Mouse (Mus musculus) right cerebral cortex, postnatal 25 days (tissue): Measurements from ENCODE around the gene Ikzf4.
"Not testable (repeated sequence)": the region's sequence is repeated elsewhere in the genome, so short reads cannot be mapped to it uniquely, and the experiment has no call there.

Source experiments
- DNase-seq: peaks from one replicate; pipeline ENCODE4 v3.0.0; 2022

Gene Ikzf4

DNA sequence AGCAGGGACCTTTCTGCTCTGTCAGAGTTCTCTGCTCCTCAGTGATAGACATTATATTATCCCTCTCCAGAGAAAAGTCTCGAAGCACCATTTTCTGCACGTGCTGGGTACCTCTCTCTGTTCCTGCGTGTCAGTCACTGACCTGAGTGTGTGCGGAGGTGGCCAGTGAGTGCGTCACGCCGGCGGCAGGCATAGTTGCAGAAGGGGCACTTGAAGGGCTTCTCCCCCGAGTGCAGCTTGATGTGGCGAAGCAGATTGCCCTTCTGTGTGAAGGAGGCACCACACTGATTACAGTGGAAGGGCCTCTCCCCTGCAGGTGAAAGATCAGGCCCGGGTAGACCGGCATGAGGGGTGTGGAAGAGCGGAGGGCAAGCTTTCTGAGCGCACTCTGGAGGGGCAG lies 5.8 kb downstream of the Ikzf4 start:
- no peak for DNase-seq

DNA sequence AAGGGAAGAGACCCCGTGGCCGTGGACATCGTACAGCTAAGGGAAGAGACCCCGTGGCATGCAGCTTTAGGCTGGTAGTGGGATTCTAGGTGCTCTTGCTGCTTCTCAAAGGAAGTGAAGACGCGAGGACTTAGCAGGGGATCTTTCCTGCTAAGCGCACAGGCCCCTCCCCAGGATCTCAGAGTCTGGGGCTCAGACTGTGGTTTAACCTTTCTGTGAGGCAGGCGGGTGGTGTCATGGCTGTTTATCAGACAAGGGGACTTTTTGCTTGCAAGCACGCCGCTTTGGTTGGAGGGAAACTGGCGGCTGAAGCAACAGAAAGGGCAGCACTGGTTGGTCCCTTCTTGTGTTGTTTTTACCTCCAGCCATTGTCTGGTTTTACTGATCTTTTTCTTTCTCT lies 8.8 kb downstream of the Ikzf4 start:
- no peak for DNase-seq

- DNase-seq, result no peak
These were observed 9.2 kb downstream of the Ikzf4 start for GRCm38 (mm10) chr10:128636561-128636960.

- DNase-seq, result no peak
These were observed 10.1 kb downstream of the Ikzf4 start for GRCm38 (mm10) chr10:128635697-128636096.

DNA sequence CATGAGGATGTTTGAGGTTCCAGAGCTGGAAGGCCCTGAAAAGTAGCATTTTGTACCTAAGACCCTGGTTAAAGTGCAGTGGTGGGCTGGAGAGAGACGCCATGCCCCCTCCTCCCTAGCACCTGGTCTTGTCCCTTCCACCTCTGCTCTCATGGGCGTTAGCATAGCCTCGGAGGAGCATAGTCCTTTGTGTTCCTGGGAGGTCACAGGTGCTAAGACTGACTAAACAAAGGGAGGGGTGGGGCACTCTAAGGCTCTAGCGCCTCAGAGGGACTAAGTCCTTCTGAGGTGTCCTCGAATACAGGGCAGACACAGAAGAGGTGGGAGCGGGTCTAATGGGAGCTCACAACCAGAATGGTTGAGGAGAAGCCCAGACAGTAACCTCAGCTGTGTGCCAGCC lies 14.2 kb downstream of the Ikzf4 start:
- no peak for DNase-seq

DNA sequence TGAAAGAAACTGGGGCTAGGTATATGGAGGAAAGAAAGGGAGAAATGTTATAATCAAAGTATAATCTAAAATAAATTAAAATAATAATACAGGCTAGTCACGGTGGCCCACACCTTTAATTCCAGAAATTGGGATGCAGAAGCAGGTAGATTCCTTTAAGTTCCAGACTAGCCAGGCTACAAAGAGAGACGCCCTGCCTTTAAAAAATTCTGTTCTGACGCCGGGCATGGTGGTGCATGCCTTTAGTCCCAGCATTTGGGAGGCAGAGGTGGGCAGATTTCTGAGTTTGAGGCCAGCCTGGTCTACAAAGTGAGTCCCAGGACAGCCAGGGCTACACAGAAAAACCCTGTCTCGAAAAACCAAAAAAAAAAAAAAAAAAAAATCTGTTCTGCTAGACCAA lies 15.5 kb downstream of the Ikzf4 start:
- not testable (repeated sequence) for DNase-seq

DNA sequence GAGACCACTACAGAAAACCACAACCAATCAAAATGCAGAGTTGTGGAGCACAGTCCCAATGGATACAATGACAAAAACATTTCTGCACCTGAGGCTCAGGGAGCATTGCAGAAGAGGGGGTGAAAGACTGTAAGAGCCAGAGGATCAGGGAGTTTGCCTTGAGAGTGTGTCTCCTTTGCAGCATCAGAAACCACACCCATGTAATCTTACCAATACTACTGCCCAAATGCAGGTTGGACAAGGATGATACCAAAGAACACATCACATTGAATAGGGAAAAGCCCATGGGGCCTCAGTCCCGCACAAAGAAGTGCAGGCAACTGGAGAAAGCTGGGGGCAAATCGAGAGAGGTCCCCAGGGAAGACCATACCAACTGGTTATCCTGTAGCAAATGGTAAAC lies 16.0 kb downstream of the Ikzf4 start:
- no peak for DNase-seq

DNA sequence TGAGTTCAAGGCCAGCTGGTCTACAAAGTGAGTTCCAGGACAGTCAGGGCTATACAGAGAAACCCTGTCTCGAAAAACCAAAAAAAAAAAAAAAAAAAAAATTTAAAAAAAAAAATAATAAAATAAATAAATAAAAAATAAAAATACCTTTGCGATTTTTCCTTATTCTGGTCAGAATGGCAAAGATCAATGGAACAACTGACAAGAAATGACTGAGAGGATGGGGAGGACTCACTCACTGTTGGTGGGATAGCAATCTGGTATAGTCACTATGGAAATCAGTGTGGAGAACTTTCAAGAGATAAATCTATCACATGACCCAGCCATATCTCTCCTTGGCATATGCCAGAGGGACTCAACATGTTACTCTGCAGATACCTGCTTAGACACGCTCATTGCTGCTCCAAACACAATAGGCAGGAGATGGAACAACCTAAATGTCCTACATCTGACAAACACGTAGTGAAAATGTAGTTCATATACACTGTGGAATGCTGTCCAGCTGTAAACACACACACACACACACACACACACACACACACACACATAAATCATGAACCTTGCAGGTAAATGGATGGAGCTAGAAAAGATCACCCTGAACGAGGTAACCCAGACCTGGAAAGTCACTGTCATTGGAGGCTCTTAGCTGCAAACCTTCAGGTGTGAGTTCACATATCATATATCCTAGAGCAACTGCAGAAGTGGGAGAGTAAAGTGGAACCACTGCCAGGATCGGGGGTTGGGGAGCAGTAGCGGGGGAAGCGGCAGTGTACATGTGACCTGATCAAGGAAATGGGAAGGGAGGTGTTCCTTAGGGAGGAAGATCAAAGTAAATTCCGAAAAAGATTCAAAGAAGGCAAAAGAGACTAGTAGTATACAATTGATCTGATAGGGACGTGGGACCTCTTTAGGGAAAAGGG lies 18.1 kb downstream of the Ikzf4 start:
- no peak for DNase-seq

GRCm38 (mm10) chr10:128626311-128627310 lies 19.2 kb downstream of the Ikzf4 start, which contains the start of gene Rps26:
Rps26 (minus strand) TSS chr10:128626747.
- peak; percentile 83 for DNase-seq

GRCm38 (mm10) chr10:128625287-128625894 lies 20.4 kb downstream of the Ikzf4 start:
- DNase-seq, result no peak

GRCm38 (mm10) chr10:128623106-128623613 lies 22.6 kb downstream of the Ikzf4 start:
- DNase-seq, result not testable (repeated sequence)

DNA sequence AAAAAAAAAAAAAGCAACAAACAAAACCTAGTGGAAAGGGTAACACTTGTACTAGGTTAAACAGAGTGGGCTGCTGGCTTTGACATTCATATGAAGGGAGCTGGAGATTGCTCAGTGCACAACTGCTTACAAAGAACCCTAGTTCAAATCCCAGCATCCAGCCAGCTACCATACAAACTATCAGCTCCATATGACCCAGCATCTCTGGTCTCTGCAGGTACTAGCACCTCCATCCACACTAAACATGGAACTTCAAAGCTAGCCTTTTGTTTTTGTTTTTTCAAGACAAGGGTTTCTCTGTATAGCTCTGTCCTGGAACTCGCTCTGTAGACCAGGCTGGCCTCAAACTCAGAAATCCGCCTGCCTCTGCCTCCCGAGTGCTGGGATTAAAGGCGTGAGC lies 23.1 kb downstream of the Ikzf4 start:
- DNase-seq, result no peak

GRCm38 (mm10) chr10:128621986-128622520 lies 23.7 kb downstream of the Ikzf4 start:
- DNase-seq, result no peak

DNA sequence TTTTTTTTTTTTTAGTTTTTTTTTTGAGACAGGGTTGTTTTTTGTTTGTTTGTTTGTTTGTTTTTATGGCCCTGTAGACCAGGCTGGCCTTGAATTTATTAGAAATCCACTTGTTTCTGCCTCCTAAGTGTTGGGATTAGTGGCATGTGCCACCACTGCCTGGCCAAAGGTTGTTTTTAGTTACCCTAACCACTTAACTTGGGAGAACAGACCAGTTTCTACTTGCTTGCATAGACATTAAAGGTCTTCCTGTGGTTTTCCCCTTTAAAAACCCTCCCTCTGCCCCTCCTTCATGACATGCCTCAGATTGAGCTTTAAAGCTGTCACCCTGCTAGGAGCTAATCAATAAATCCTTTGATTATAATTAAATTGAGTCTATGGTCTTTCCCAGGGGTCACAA lies 25.6 kb downstream of the Ikzf4 start:
- no peak for DNase-seq

DNA sequence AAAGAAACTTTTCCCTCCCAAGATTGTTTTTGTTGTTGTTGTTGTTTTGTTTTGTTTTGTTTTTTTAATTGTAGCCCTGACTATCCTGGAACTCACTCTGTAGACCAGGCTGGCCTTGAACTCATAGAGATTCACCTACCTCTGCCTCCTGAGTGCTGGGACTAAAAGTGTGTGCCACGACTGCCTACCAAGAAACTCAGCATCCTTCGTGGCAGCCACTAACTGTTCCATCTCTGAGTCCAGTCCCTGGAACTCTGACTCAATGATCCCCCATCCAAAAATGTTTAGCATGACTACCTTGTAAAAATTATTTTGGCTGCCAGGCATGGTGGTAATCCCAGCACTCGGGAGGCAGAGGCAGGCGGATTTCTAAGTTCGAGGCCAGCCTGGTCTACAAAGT lies 26.6 kb downstream of the Ikzf4 start:
- DNase-seq, result not testable (repeated sequence)

DNA sequence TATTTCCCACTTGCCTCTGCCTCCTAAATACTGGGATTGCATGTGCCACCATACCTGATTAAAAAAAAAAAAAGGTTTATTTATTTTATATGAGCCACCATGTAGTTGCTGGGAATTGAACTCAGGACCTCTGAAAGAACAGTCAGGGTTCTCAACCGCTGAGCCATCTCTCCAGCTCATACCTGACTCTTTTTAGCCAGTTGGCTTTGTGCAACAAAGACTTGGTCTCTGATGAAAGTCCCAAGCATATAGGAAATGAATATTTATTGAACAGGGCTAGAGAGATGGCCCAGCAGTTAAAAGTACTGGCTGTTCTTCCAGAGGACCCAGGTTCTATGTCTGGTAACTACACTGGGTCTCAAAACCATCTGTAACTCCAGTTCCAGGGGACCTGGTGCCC lies 27.2 kb downstream of the Ikzf4 start:
- DNase-seq, result no peak

GRCm38 (mm10) chr10:128615798-128616448 lies 29.9 kb downstream of the Ikzf4 start:
- not testable (repeated sequence) for DNase-seq

- DNase-seq, result no peak
These were observed 30.9 kb downstream of the Ikzf4 start for GRCm38 (mm10) chr10:128614934-128615333.

GRCm38 (mm10) chr10:128613820-128614219 lies 32.0 kb downstream of the Ikzf4 start:
- DNase-seq, result not testable (repeated sequence)

DNA sequence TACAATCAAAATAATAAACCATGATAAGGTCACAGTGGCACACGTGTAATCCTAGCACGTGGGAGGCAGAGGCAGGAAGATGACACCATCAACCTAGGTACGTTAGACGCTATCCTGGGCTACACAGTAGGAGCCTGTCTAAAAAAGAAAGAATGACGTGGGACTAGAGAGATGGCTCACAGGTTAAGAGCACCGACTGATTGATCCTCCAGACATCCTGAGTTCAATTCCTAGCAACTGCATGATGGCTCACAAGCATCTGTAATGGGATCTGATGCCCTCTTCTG lies 32.7 kb downstream of the Ikzf4 start:
- no peak for DNase-seq

GRCm38 (mm10) chr10:128612433-128613153 lies 33.2 kb downstream of the Ikzf4 start:
- DNase-seq, result peak; percentile 70
